Mouse (Mus musculus) c-Kit-negative CD71-positive TER-119-positive erythroid progenitor cells, embryonic 14.5 days (primary cell): Measurements from ENCODE around the gene H2al2a.
"Not testable (repeated sequence)": the region's sequence is repeated elsewhere in the genome, so short reads cannot be mapped to it uniquely, and the experiment has no call there.

Source experiments
- DNase-seq: peaks from one replicate; pipeline ENCODE4 v3.0.0-alpha.2; 2013; ENCODE audit warnings: low read depth, low spot score

H2al2a gene

DNA sequence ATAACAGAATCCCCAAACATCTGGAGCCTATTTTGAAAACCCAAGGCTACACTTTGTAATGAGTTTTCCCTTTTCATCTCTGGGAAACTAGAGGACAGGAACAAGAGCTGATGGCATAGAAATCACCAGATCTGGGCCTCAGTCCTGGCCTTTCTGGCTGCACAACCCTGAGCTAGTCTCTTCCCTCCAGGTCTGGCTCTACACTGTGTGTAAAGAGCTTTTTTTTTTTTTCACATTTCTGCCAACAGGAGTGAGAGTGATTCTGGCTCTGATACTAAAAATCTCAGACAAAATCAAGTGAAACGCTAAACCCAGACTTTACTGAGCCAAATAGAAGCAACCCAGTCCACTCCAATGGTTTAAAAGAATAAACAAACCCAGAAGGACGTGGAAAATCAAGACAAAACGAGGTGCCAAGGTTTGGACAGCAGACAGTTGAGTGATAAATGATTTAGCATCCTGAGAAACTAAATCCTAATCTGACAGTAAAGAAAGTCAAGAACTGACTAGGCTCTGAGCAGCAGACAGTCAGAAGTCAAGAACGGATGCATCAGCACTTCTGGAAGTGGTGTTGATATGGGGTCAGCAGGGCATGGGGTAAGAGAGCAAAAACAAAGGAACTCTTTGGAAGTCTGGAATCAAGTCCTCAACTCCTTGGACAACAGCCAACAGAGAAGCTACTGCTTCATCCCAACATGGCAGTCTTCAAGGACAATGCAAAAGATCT, 21.0 kb downstream of the H2al2a start:
- no peak for DNase-seq

DNA sequence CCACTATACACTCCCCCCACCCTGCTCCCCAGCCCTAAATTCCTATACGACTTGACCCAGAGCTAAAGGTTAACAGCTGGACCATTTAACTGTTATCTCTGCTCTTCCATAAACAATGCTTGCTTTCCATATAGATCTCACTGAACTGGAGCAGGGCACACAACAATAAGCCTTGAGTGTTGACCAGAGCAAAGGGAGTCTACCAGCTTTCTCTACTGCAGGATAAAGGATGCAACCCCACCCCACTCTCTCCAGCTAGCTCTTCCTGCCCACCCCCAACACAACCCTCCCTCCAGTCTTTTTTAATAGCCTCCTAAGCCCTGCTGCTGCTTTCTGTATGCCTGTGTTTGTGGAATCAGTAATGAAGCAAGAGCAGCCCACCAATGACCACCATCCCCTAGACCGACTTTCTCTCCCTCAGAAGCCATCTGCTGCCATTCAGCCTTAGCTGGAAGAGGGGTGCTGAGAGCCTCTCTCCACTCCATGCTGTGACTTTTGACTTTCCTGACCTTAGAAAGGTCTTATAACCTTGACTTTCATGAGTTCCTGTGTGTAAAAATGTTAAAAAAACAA, 22.8 kb downstream of the H2al2a start:
- DNase-seq: no peak

DNA sequence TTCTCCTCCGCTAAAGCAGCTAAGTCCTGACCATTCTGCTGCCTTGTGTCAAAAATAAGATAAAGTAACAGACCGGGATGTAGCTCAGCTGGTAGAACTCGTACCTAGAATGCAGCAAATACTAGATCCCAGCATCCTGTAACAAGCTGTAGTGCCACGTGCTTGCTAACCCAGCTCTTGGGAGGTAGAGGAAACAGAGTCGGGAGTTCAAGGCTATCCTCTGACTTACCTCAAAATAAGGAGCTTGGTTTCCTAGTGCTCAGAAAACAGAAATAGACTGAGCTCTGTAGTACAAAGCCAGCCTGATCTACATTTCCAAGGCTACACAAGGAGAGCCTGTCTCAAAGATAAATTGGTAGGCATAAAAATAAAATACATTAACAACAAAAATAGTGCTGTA, 23.5 kb downstream of the H2al2a start:
- no peak for DNase-seq

DNA sequence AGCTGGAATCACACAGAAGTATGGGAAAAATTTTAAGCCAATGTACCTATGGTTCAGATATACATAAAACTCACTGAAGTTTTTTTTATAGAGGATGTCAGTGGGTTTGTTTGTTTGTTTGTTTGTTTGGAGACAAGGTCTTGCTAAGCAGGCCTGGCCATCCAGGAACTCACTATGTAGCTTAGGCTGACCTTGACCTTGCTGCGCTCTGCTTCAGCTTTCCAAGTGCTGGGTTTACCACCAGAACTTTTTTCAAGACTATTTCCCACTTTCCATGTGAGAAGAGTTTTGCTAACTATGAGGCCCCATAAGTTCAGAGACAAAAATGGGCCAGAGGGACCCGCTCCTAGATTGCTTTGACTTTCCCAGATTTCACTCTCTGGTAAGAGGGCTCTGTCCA, 23.9 kb downstream of the H2al2a start:
- DNase-seq: no peak

DNA sequence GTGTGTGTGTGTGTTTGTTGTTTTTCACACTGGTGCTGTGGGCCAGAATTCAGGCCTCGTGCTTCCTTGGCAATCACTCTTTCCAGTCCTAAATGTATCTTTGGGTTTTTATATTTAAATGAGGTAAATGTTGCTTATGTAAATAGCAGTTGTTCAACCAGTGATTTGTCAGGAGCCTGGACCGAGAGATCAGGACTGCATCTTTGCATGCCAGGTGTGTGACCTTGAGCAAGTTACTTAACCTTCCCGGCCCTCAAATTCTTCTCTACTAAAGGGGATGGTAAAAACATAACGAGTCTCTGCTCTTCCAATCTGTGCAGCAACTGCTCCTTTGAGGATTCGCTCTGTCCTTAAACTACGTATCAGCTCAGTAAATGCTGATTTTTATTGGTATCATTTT, 25.4 kb downstream of the H2al2a start:
- DNase-seq: no peak

DNA sequence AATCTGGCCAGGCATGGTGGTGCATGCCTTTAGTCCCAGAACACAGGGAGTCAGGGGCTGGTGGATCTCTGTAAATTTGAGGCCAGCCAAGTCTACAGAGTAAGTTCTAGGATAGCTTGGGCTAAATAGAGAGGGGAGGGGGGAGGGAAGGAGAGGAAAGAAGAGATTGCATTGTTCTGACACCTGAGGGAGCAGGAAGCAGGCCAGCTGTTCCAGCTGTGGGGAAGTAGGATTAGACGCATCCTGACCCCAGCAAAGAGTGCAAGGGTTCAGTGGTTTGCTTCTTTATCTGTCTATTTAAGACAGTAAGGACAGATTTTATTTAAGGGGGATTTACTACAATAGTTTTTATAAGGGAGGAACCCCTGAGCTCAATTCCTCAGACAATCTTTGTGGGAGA, 26.1 kb downstream of the H2al2a start:
- no peak for DNase-seq

DNA sequence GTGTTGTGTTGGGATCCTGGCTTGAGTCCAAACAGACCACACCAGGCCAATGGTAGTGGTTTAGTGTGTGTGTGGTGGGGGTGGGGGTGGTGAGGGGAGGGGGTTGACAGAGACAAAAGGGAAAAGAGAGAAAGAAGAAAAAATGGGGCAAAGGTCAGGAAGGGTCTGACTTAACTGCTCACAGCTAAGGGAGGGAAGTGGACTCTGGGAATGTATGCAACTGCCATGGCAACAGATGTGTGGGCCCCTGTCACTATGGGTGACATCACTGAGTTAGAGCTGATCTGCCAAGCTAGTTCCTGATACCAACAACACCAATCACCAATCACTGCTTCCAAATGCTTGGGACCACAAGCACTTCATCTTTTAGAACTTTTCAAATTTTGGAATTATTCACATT, 26.6 kb downstream of the H2al2a start:
- no peak for DNase-seq

DNA sequence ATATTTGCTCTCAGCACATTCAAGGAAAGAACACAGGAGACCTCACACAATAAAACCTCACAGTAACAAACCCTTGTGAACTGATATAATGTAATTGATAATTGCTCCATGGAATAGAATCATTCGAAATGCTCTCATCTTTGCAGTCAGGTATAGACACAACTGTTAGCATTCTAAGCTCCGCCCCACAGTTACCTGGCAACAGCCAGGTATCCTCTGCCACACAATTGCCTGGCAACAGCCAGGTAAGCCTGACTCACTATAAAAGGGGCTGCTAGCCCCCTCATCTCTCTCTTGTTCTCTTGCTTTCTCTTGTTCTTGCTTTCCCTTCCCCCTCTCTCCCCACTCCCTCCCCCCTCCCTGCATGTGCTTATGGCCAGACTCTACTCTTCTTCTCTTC, 28.2 kb downstream of the H2al2a start:
- DNase-seq: no peak

DNA sequence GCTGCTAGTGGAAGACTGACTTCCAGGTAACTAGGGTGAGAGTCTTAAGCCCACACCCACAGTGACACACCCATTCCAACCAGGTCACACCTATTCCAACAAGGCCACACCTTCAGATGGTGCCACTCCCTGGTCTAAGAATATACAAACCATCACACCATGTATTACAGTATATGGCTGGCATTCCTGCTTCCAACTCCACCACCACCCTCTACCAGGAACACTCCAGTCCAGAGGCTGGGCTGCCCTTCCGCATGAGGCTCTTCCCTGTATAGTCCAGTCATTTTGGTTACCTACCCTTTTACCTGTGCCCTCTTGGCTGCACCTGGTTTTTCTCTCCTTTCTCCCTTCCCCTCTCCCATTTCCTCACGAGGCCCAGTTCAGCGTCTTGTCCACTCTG, 28.7 kb downstream of the H2al2a start:
- DNase-seq: not testable (repeated sequence)

DNA sequence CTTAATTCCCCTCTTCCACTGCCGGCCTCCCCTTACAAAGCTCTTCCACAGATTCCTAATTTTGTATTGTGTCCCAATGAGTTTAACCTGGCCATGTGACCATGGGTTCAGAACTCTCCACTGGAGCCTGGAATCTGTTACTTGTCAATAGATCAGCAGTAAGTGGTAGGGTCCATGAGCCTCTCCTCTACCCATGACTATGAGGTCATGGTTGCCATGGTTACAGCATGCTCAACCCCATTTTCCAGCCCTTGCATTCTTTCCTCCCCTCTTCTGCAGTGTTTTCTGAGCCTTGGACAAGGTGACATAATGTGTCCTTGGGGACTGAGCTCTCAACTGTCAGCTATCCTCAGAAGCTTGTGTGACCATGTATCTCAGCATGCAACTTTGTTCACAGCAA, 37.3 kb downstream of the H2al2a start:
- no peak for DNase-seq

DNA sequence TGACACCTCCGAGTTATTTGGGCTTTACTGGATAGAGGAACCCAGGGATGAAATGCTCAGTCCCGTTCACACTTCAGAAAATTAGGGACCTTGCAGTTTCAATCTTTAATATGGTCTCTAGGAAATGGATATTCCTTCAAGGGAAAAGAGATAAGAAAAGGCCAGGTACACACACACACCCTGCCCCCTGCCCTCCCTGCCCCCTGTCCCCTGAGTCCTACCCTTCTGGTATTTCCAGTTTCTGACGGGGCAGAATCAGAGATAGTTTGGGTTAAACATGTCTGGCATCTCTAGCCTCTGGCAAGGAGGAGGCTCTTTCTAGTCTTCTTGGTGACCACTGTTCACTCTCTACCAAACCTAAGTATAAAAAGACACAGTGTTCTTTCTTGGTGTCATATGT, 49.9 kb downstream of the H2al2a start:
- no peak for DNase-seq
